Mouse (Mus musculus) forebrain, postnatal 0 days (tissue): ENCODE data around the gene E2f6. TPM values are rescaled to one million over a fixed set of nuclear protein-coding genes. Genes with fewer than 3 reads are reported as not detected.

Experiments used
- ATAC-seq: fragments of 200-750 bp; cut with Nextera tagmentation; 2 replicates; pipeline ENCODE4 v1.8.0; 2017; ENCODE audit warnings: mild to moderate bottlenecking, moderate library complexity
- DNase-seq: peaks from one replicate; pipeline ENCODE4 v3.0.0-alpha.2; 2015
- H3K27ac ChIP-seq: fragments of 300-500 bp; sonication (generic); 2 replicates; pipeline ENCODE4 v1.5.1; 2014; ENCODE audit warnings: low read depth, mild to moderate bottlenecking, antibody characterized with exemption, low read length, moderate library complexity, mixed read lengths
- H3K27me3 ChIP-seq: fragments of 300-500 bp; sonication (generic); 2 replicates; pipeline ENCODE4 v1.6.1; 2014; ENCODE audit warnings: mild to moderate bottlenecking, low read length, mixed read lengths; ENCODE audit not compliant: insufficient read depth
- H3K36me3 ChIP-seq: fragments of 300-500 bp; sonication (generic); 2 replicates; pipeline ENCODE4 v1.6.1; 2014; ENCODE audit warnings: mild to moderate bottlenecking, moderate library complexity; ENCODE audit not compliant: insufficient read depth
- H3K4me1 ChIP-seq: fragments of 300-500 bp; sonication (generic); 2 replicates; pipeline ENCODE4 v1.6.1; 2014; ENCODE audit warnings: antibody characterized with exemption; ENCODE audit not compliant: insufficient read depth
- H3K4me2 ChIP-seq: fragments of 300-500 bp; sonication (generic); 2 replicates; pipeline ENCODE4 v1.6.1; 2014; ENCODE audit warnings: low read depth, mild to moderate bottlenecking, moderate library complexity
- H3K4me3 ChIP-seq: fragments of 300-500 bp; sonication (generic); 2 replicates; pipeline ENCODE4 v1.5.1; 2014; ENCODE audit warnings: low read depth, low read length, mixed read lengths
- H3K9ac ChIP-seq: fragments of 300-500 bp; sonication (generic); 2 replicates; pipeline ENCODE4 v1.6.1; 2014; ENCODE audit warnings: mild to moderate bottlenecking
- H3K9me3 ChIP-seq: fragments of 300-500 bp; sonication (generic); 2 replicates; pipeline ENCODE4 v1.6.1; 2016; ENCODE audit warnings: low read length
- CTCF ChIP-seq: sonication (generic); IDR thresholded peaks from 2 replicates; pipeline ENCODE4 v1.5.1; 2016; ENCODE audit warnings: antibody characterized with exemption, control low read depth, low read depth
- WGBS: fragments of 180-500 bp; shearing (Covaris S2); extraction: QIAGEN DNeasy Blood & Tissue Kit; methylation state at CpG from one replicate; pipeline ENCODE4 v1.1.7; 2014; 5-methylcytosine and 5-hydroxymethylcytosine counted together
- microRNA-seq, 2 experiments: library from miRNA; unstranded; fragments of <30 nt; microRNA quantifications; one replicate each; pipeline ENCODE4; 2016
- polyA plus RNA-seq: library from polyadenylated mRNA; unstranded; fragments of >200 nt; fragmentation: Nextera tagmentation; extraction: Ambion mirVana; gene quantifications from 2 replicates; pipeline ENCODE4 v1.2.1, GENCODE M21; 2015
- total RNA-seq: library from RNA; depleted of rRNA; stranded (reverse); fragments of >200 nt; gene quantifications from 2 replicates; pipeline ENCODE4 v1.2.3, GENCODE M21; 2014; rRNA removed

Gene E2f6
- total and polyA plus RNA-seq, 2 experiments from 2014 or later = 15.4 to 26.4 TPM

DNA sequence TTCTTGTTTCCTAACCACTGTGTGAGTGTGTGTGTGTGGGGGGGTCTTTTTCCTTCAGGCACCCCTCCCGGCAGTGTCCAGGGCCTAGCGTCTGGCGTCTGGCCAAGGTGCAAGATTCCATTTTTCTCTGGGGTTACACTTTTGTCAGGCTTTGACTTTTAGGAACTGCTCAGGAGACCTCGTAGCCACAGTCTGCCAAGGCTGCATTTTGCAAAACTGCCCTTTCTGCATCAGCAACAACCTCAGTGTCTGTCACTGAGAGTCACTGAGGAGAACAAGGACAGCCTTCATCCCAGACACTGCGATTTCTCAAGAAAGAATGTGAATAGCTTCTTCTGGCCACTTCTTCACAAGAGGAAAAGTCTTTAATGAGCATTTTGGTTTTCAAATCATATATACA is 66.4 kb downstream of the E2f6 start:
- no peak overlapping the region for H3K27ac ChIP-seq
- no peak for DNase-seq
- no peak overlapping the region for H3K4me2 ChIP-seq
- no peaks in the 10 kb centered on the region for H3K9me3 ChIP-seq
- whole genome bisulfite sequencing = 74% methylated on average over 5 of the region's 5 CpGs
- no peak overlapping the region for H3K9ac ChIP-seq
- no peaks in the 10 kb centered on the region for H3K36me3 ChIP-seq
- no peaks in the 10 kb centered on the region for H3K4me1 ChIP-seq
- no peak overlapping the region for H3K4me3 ChIP-seq
- no peaks in the 10 kb centered on the region for H3K27me3 ChIP-seq
- TF ChIP-seq CTCF = no peak
- ATAC-seq = no peak

DNA sequence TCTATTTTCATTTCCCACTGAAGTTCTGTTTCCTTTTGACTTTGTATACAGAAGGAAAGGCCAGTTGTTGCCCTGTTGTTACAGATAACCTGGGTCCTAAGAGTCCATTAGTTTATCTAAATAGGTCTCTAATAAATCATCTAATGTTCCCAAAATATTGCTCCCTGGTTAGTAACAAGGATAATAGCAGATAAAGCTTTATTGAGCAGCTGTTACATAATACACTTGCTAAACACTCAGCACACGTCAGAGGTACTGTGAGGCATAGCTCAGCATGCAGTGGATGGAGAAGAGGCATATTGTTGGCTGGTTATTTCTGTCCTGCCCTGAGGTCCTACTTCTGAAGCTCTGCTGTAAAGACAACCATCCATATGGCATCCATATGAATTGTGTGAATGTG is 66.9 kb downstream of the E2f6 start:
- 39% methylated on average over 1 of the region's 1 CpGs for WGBS
- no peak overlapping the region for H3K9ac ChIP-seq

DNA sequence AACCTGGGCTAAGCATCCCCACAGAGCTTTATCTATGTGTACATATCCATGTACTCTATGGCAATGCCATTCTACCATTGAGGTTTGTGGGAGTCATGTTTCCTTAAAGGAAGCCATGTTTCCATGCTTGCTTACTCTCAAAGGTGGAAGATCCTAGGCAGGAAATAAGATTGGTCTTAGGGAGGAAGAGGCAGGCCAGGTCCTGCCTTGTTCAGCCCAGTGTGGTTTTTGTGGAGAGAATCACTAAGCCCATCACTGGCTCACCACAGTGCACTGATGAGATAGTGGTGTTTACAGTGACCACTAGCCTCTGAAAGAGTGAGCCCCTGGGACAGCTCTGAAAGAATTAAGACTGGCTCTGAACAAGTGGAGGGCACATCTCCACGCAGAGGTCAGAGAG is 68.6 kb downstream of the E2f6 start:
- WGBS = 92% methylated on average over 1 of the region's 1 CpGs
- no peak for TF ChIP-seq CTCF
- DNase-seq (no peak), ATAC-seq (no peak)
- H3K4me1 ChIP-seq = no peaks in the 10 kb centered on the region
- H3K9ac ChIP-seq = no peak overlapping the region
- H3K9me3 ChIP-seq = no peaks in the 10 kb centered on the region
- no peak overlapping the region for H3K4me3 ChIP-seq
- no peaks in the 10 kb centered on the region for H3K36me3 ChIP-seq
- no peak overlapping the region for H3K4me2 ChIP-seq
- H3K27me3 ChIP-seq = no peaks in the 10 kb centered on the region
- no peak overlapping the region for H3K27ac ChIP-seq

More for the DNA sequence above, 66.9 kb downstream of the E2f6 start:
- no peak for ATAC-seq
- Histone ChIP-seq H3K36me3 (no peaks in the 10 kb centered on the region), H3K4me2 (no peak overlapping the region), H3K27ac (no peak overlapping the region), H3K4me1 (no peaks in the 10 kb centered on the region), H3K4me3 (no peak overlapping the region), H3K9me3 (no peaks in the 10 kb centered on the region), H3K27me3 (no peaks in the 10 kb centered on the region)
- no peak for TF ChIP-seq CTCF
- no peak for DNase-seq

DNA sequence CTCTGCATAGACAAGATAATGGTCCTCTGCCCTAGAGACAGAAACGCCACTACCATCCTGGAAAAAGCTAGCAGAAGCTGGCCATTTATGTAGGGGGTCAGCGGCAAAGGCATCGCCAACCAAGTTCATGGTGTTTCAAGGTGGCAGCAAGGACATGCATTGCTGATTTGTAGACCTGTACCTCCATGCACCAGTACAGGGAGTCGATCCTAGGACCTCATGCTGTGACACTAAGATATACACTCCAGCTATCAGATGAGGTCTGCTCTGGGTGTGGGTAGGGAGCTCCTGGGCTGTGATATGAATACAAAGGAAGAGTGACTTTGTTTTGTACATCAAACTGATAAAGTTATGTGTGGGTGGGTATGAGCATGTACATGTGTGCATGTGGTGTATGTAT is 69.3 kb downstream of the E2f6 start:
- Histone ChIP-seq H3K4me3 (no peak overlapping the region), H3K4me1 (no peaks in the 10 kb centered on the region), H3K9ac (no peak overlapping the region), H3K36me3 (no peaks in the 10 kb centered on the region), H3K27me3 (no peaks in the 10 kb centered on the region), H3K9me3 (no peaks in the 10 kb centered on the region), H3K27ac (no peak overlapping the region), H3K4me2 (no peak overlapping the region)
- no peak for TF ChIP-seq CTCF
- no peak for DNase-seq
- no peak for ATAC-seq
- 91% methylated on average over 4 of the region's 4 CpGs for WGBS

DNA sequence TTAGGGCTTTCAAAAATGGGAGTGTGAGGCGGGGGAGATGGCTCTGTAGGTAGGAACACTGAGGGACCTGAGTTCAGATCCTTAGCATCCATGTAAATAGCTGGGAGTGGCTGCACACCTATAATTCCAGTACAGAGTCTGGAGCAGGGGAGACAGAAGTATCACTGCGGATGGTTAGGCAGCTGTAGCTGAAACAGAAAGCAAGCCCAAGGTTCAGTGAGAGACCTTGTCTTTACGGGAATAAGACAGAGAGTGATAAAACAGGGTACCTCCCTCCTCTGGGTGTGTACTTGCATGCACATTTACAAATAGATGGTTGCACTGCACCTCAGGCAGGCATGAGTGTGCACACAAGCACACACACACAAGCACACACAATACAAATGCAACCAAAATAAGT is 71.7 kb downstream of the E2f6 start:
- no peak overlapping the region for H3K4me2 ChIP-seq
- no peaks in the 10 kb centered on the region for H3K4me1 ChIP-seq
- ATAC-seq (no peak), DNase-seq (no peak)
- no peaks in the 10 kb centered on the region for H3K36me3 ChIP-seq
- no peak for TF ChIP-seq CTCF
- H3K27ac ChIP-seq = no peak overlapping the region
- H3K4me3 ChIP-seq = no peak overlapping the region
- no peaks in the 10 kb centered on the region for H3K27me3 ChIP-seq
- 88% methylated on average over 3 of the region's 3 CpGs for WGBS
- H3K9ac ChIP-seq = no peak overlapping the region
- no peaks in the 10 kb centered on the region for H3K9me3 ChIP-seq

DNA sequence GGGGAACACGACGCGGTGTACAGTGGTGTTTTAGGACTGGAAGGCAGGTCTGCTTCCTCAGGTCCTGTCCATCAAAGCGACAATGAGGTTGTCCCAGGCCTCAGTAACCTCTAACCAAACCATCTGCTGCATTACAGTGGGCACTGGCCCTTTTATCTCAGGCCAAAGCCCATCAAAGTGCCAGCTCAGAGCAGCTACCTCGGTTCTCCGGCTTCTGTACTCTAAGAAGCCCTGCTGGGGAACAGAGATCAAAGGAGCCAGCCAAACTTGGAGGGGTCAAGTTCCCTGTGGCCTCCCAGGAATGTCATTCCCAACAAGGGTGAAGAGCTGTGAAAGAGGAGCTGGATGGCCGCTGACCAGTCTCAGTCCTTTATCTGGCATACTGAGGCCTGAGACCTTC is 72.3 kb downstream of the E2f6 start:
- Histone ChIP-seq H3K27ac (no peak overlapping the region), H3K9ac (no peak overlapping the region), H3K27me3 (no peaks in the 10 kb centered on the region), H3K4me2 (no peak overlapping the region), H3K4me1 (no peaks in the 10 kb centered on the region), H3K4me3 (no peak overlapping the region), H3K36me3 (no peaks in the 10 kb centered on the region), H3K9me3 (no peaks in the 10 kb centered on the region)
- no peak for TF ChIP-seq CTCF
- DNase-seq (no peak), ATAC-seq (no peak)
- WGBS = 76% methylated on average over 7 of the region's 7 CpGs

DNA sequence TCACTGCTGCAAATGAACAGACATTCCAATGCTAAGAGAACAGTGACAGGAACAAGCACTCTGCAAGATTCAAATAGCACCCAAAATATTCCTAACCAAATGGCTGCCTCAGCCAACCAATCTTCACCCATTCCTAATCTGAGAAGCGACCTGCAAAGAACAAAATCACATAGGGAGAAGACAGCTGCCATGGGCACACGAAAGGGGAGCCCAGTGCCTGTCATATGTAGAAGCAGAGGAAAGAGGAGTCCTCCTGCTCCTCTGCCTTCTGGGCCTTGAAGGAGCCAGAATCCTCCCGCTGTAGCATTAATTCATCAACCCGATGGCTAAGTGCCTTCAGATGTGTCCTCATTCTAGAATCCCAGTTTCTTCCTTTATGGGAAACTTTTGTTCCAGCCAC is 73.8 kb downstream of the E2f6 start:
- WGBS = 94% methylated on average over 4 of the region's 4 CpGs
- Histone ChIP-seq H3K9ac (no peak overlapping the region), H3K9me3 (no peaks in the 10 kb centered on the region), H3K27ac (no peak overlapping the region), H3K4me1 (no peaks in the 10 kb centered on the region), H3K4me2 (no peak overlapping the region), H3K27me3 (no peaks in the 10 kb centered on the region), H3K4me3 (no peak overlapping the region), H3K36me3 (no peaks in the 10 kb centered on the region)
- no peak for TF ChIP-seq CTCF
- DNase-seq (no peak), ATAC-seq (no peak)

DNA sequence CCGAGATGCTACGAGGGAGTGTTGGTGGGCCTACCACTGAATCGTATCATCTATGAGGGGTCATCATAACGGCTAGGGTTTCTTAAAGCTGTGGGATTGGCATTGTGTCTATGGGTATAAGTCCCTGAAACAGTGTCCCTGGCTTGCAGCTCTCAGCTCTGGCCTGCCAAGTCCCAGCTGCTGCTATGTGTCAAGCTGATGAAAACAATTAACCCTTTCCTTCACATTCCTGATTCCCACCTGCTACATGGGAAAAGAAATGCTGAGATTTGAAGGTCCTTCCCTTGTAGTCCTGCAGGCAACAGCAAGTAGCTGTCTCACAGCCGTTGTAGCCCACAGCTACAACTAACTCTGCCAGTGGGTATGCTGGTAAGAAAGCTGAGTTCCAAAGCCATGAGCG is 75.6 kb downstream of the E2f6 start:
- ATAC-seq (no peak), DNase-seq (no peak)
- Histone ChIP-seq H3K27me3 (no peaks in the 10 kb centered on the region), H3K36me3 (no peaks in the 10 kb centered on the region), H3K4me1 (no peaks in the 10 kb centered on the region), H3K27ac (no peak overlapping the region), H3K4me2 (no peak overlapping the region), H3K4me3 (no peak overlapping the region), H3K9ac (no peak overlapping the region), H3K9me3 (no peaks in the 10 kb centered on the region)
- WGBS = 88% methylated on average over 6 of the region's 6 CpGs
- TF ChIP-seq CTCF = no peak

Small RNAs within 50 kb of the gene (microRNA-seq; reads per million reads assigned to microRNA genes)
- 0 reads per million in 2 experiments for gene Gm44305

Other genes with a start within 250 kb of the E2f6 start
- 14.5 and 15.4 TPM in 2 replicates for gene Lpin1, start 200.0 kb upstream of the E2f6 start, total RNA-seq
- gene Lpin1, start 200.0 kb upstream of the E2f6 start, polyA plus RNA-seq = 5.5 and 8.4 TPM in 2 replicates
- 4.5 and 7.1 TPM in 2 replicates for gene Ntsr2, start 157.6 kb upstream of the E2f6 start, total RNA-seq
- 4.9 and 8.7 TPM in 2 replicates for gene Ntsr2, start 157.6 kb upstream of the E2f6 start, polyA plus RNA-seq
- gene Greb1, start 10.1 kb upstream of the E2f6 start, total RNA-seq = 0.48 and 1.6 TPM in 2 replicates
- gene Greb1, start 10.1 kb upstream of the E2f6 start, polyA plus RNA-seq = 0.15 and 0.25 TPM in 2 replicates
- 33.5 and 43.1 TPM in 2 replicates for gene Rock2, start 83.9 kb downstream of the E2f6 start, total RNA-seq
- 7.0 and 10.5 TPM in 2 replicates for gene Rock2, start 83.9 kb downstream of the E2f6 start, polyA plus RNA-seq
- 0.46 and 0.86 TPM in 2 replicates for gene Pqlc3, start 189.4 kb downstream of the E2f6 start, total RNA-seq
- 1.5 and 2.0 TPM in 2 replicates for gene Pqlc3, start 189.4 kb downstream of the E2f6 start, polyA plus RNA-seq
- 8.5 and 9.2 TPM in 2 replicates for gene 2410004P03Rik, start 200.8 kb downstream of the E2f6 start, total RNA-seq
- 8.5 and 9.4 TPM in 2 replicates for gene 2410004P03Rik, start 200.8 kb downstream of the E2f6 start, polyA plus RNA-seq